Mouse (Mus musculus) kidney, adult 2 months (tissue): ENCODE data around the gene Zc3h18.

Source experiments
- CTCF ChIP-seq: fragments of 200-500 bp; conservative IDR thresholded peaks from 2 replicates; pipeline ENCODE4 v1.5.1; 2011; ENCODE audit warnings: low read depth, mild to moderate bottlenecking, control low read depth, low read length, moderate library complexity, mixed read lengths; ENCODE audit not compliant: insufficient read depth, insufficient read length
- POLR2A ChIP-seq: fragments of 200-500 bp; IDR thresholded peaks from one replicate; pipeline ENCODE4 v1.6.1; 2011; ENCODE audit warnings: low read depth, low read length, control low read depth

GRCm38 (mm10) chr8:122426145-122426544, 49.7 kb downstream of the Zc3h18 start:
- TF ChIP-seq POLR2A, result no peak
- no peak for TF ChIP-seq CTCF
